Mouse (Mus musculus) right cerebral cortex, postnatal 25 days (tissue): ENCODE results near the gene Gm12258.

Experiments
- DNase-seq: peaks from one replicate; pipeline ENCODE4 v3.0.0; 2022

Gene Gm12258

GRCm38 (mm10) chr11:58903511-58904409 lies 56.8 kb downstream of the Gm12258 start, which contains the start of gene Zfp39:
Zfp39 (minus strand) TSS chr11:58904225.
- peak; percentile 96 for DNase-seq

GRCm38 (mm10) chr11:58904410-58904718 lies 57.4 kb downstream of the Gm12258 start:
- DNase-seq = no peak

GRCm38 (mm10) chr11:58904838-58905237 lies 57.9 kb downstream of the Gm12258 start:
- DNase-seq = no peak
